Mouse (Mus musculus): ENCODE data around the gene 6030452D12Rik. TPM values are rescaled to one million over a fixed set of nuclear protein-coding genes. Genes with fewer than 3 reads are reported as not detected.

6030452D12Rik gene
- polyA plus RNA-seq, 1 experiment from 2014 or later: not detected

- H3K9me3 ChIP-seq (replicated peaks): no peaks in the 10 kb centered on the region
- H3K9ac ChIP-seq: no peak overlapping the region
- no peaks in the 10 kb centered on the region for H3K4me1 ChIP-seq (replicated peaks)
- H3K27me3 ChIP-seq: no peaks in the 10 kb centered on the region
- H3K27ac ChIP-seq: no peak overlapping the region
- H3K36me3 ChIP-seq: peaks cover 56% of the 10 kb centered on the region
- no peak for ATAC-seq (replicated peaks; ENCODE audit: insufficient number of reproducible peaks, insufficient read depth, low FRiP score, low read depth)
- H3K4me2 ChIP-seq: no peak overlapping the region
- WGBS: 79% methylated on average over 11 of the region's 11 CpGs
- no peak overlapping the region for H3K4me3 ChIP-seq
Measured at GRCm38 (mm10) chr8:106541002-106541401, 40.7 kb downstream of the 6030452D12Rik start.

- no peak overlapping the region for H3K9ac ChIP-seq
- H3K4me2 ChIP-seq: no peak overlapping the region
- H3K27me3 ChIP-seq: no peaks in the 10 kb centered on the region
- H3K9me3 ChIP-seq (replicated peaks): no peaks in the 10 kb centered on the region
- ATAC-seq (replicated peaks; ENCODE audit: insufficient number of reproducible peaks, insufficient read depth, low FRiP score, low read depth): no peak
- 76% methylated on average over 8 of the region's 8 CpGs for WGBS
- H3K4me3 ChIP-seq: no peak overlapping the region
- no peaks in the 10 kb centered on the region for H3K4me1 ChIP-seq (replicated peaks)
- no peak overlapping the region for H3K27ac ChIP-seq
- peaks cover 57% of the 10 kb centered on the region for H3K36me3 ChIP-seq
Measured at GRCm38 (mm10) chr8:106543043-106543442, 42.7 kb downstream of the 6030452D12Rik start.

GRCm38 (mm10) chr8:106545149-106545548, 44.8 kb downstream of the 6030452D12Rik start:
- WGBS: 83% methylated on average over 2 of the region's 2 CpGs
- Histone ChIP-seq H3K4me3 (no peak overlapping the region), H3K27ac (no peak overlapping the region), H3K27me3 (no peaks in the 10 kb centered on the region), H3K4me1 (replicated peaks) (no peaks in the 10 kb centered on the region), H3K9ac (no peak overlapping the region), H3K9me3 (replicated peaks) (no peaks in the 10 kb centered on the region), H3K36me3 (peaks cover 65% of the 10 kb centered on the region), H3K4me2 (no peak overlapping the region)
- no peak for ATAC-seq (replicated peaks; ENCODE audit: insufficient number of reproducible peaks, insufficient read depth, low FRiP score, low read depth)

- H3K9me3 ChIP-seq (replicated peaks): no peaks in the 10 kb centered on the region
- H3K27me3 ChIP-seq: no peaks in the 10 kb centered on the region
- ATAC-seq (replicated peaks; ENCODE audit: insufficient number of reproducible peaks, insufficient read depth, low FRiP score, low read depth): no peak
- H3K4me1 ChIP-seq (replicated peaks): no peaks in the 10 kb centered on the region
- no peak overlapping the region for H3K4me3 ChIP-seq
- peaks cover 50% of the 10 kb centered on the region for H3K36me3 ChIP-seq
- no peak overlapping the region for H3K27ac ChIP-seq
- no peak overlapping the region for H3K9ac ChIP-seq
- no peak overlapping the region for H3K4me2 ChIP-seq
- 77% methylated on average over 7 of the region's 7 CpGs for WGBS
Measured at GRCm38 (mm10) chr8:106546746-106547145, 46.4 kb downstream of the 6030452D12Rik start.

GRCm38 (mm10) chr8:106548366-106548936, 48.1 kb downstream of the 6030452D12Rik start:
- no peak overlapping the region for H3K9ac ChIP-seq
- H3K27ac ChIP-seq: no peak overlapping the region
- no peak overlapping the region for H3K4me2 ChIP-seq
- 86% methylated on average over 10 of the region's 10 CpGs for WGBS
- no peaks in the 10 kb centered on the region for H3K4me1 ChIP-seq (replicated peaks)
- H3K36me3 ChIP-seq: peaks cover 48% of the 10 kb centered on the region
- H3K9me3 ChIP-seq (replicated peaks): no peaks in the 10 kb centered on the region
- no peaks in the 10 kb centered on the region for H3K27me3 ChIP-seq
- no peak overlapping the region for H3K4me3 ChIP-seq
- no peak for ATAC-seq (replicated peaks; ENCODE audit: insufficient number of reproducible peaks, insufficient read depth, low FRiP score, low read depth)

- H3K9ac ChIP-seq: no peak overlapping the region
- peaks cover 34% of the 10 kb centered on the region for H3K36me3 ChIP-seq
- H3K4me1 ChIP-seq (replicated peaks): no peaks in the 10 kb centered on the region
- H3K9me3 ChIP-seq (replicated peaks): no peaks in the 10 kb centered on the region
- WGBS: 94% methylated on average over 1 of the region's 1 CpGs
- no peak for ATAC-seq (replicated peaks; ENCODE audit: insufficient number of reproducible peaks, insufficient read depth, low FRiP score, low read depth)
- H3K27me3 ChIP-seq: no peaks in the 10 kb centered on the region
- H3K4me2 ChIP-seq: no peak overlapping the region
- H3K27ac ChIP-seq: no peak overlapping the region
- H3K4me3 ChIP-seq: no peak overlapping the region
Measured at GRCm38 (mm10) chr8:106550906-106551305, 50.6 kb downstream of the 6030452D12Rik start.

GRCm38 (mm10) chr8:106554011-106554410, 53.7 kb downstream of the 6030452D12Rik start:
- H3K9me3 ChIP-seq (replicated peaks): no peaks in the 10 kb centered on the region
- no peak overlapping the region for H3K27ac ChIP-seq
- no peaks in the 10 kb centered on the region for H3K4me1 ChIP-seq (replicated peaks)
- no peak overlapping the region for H3K9ac ChIP-seq
- H3K4me3 ChIP-seq: no peak overlapping the region
- no peak overlapping the region for H3K4me2 ChIP-seq
- ATAC-seq (replicated peaks; ENCODE audit: insufficient number of reproducible peaks, insufficient read depth, low FRiP score, low read depth): no peak
- no peaks in the 10 kb centered on the region for H3K27me3 ChIP-seq
- 94% methylated on average over 5 of the region's 5 CpGs for WGBS
- H3K36me3 ChIP-seq: peaks cover 32% of the 10 kb centered on the region

GRCm38 (mm10) chr8:106556068-106556645, 55.8 kb downstream of the 6030452D12Rik start:
- no peak overlapping the region for H3K4me2 ChIP-seq
- H3K4me1 ChIP-seq (replicated peaks): peaks cover 4% of the 10 kb centered on the region
- H3K36me3 ChIP-seq: peaks cover 28% of the 10 kb centered on the region
- no peak overlapping the region for H3K27ac ChIP-seq
- H3K9ac ChIP-seq: no peak overlapping the region
- no peak for ATAC-seq (replicated peaks; ENCODE audit: insufficient number of reproducible peaks, insufficient read depth, low FRiP score, low read depth)
- WGBS: 62% methylated on average over 6 of the region's 7 CpGs
- H3K9me3 ChIP-seq (replicated peaks): no peaks in the 10 kb centered on the region
- H3K27me3 ChIP-seq: no peaks in the 10 kb centered on the region
- H3K4me3 ChIP-seq: no peak overlapping the region

Other genes with a start within 250 kb of the 6030452D12Rik start
- 2.5 and 3.6 TPM in 2 replicates for gene Smpd3, start 162.5 kb upstream of the 6030452D12Rik start, polyA plus RNA-seq (2015; fragmentation: Nextera tagmentation; extraction: Ambion mirVana)
- gene Zfp90, start 85.2 kb upstream of the 6030452D12Rik start, polyA plus RNA-seq (2015; fragmentation: Nextera tagmentation; extraction: Ambion mirVana): 12.7 and 15.5 TPM in 2 replicates
- 17.1 and 21.9 TPM in 2 replicates for gene Cdh3, start 10.4 kb downstream of the 6030452D12Rik start, polyA plus RNA-seq (2015; fragmentation: Nextera tagmentation; extraction: Ambion mirVana)
- 6.5 and 8.6 TPM in 2 replicates for gene Gm10073, start 72.9 kb downstream of the 6030452D12Rik start, polyA plus RNA-seq (2015; fragmentation: Nextera tagmentation; extraction: Ambion mirVana)
- gene Cdh1, start 102.8 kb downstream of the 6030452D12Rik start, polyA plus RNA-seq (2015; fragmentation: Nextera tagmentation; extraction: Ambion mirVana): 3.6 and 17.4 TPM in 2 replicates
- 6.7 and 8.6 TPM in 2 replicates for gene Tango6, start 182.5 kb downstream of the 6030452D12Rik start, polyA plus RNA-seq (2015; fragmentation: Nextera tagmentation; extraction: Ambion mirVana)

All from heart, embryonic 15.5 days (tissue).